Mouse (Mus musculus): Measurements from ENCODE around the gene Npepps. TPM values are rescaled to one million over a fixed set of nuclear protein-coding genes. Genes with fewer than 3 reads are reported as not detected.

Npepps gene
- polyA plus RNA-seq (2015; fragmentation: Nextera tagmentation; extraction: Ambion mirVana) = 49.6 and 55.4 TPM in 2 replicates

GRCm38 (mm10) chr11:97280216-97280861 is at the start of gene Npepps:
TSS of gene Npepps (minus strand) at chr11:97280638.

DNA sequence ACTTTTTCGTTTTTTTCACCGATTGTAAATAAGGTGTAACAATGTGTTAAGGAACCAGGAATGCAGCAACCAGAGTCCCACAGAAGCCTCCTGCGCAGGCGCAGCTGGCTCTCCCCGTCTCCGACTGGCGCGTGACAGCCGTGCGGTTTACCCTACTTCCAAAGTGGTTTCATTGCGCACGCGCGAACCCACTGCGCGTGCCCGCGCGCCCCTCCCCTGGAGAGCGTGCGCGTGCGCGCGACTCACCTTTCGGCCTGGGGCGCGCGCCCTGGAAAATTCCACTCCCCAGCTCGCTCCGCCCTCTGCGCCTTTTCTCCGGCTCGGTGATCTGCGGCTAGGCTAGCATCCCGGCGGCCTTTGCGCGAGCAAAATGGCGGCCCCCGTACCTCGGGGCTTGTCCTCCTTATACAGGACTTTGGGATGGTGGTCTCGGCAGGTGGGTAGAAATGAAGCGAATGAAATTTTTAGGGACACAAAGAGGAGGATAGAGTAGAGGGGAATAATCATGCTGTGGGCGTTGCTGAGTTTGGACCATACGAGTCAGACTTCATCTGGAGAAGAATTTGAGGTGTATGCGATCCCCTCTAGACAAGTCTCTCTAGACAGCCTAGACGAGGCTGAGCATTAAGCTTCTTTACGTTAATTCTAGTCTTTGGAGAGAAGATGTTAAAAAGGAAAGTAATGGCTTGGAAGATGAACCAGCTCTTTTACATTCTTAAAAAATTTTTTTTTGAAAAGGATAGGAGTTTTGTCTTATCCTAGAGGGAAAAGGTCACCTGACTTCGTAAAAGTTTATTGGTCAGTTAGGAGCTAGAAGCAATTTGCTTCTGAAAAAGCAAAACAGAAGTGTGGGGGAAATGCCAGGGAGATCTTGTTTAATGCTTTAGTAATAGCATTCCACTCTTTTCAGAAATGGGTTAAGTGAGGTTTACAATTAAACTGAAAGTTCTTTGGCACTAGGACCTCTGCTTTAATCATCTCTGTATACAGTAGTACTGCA is 35.4 kb upstream of the Npepps start, which contains the start of gene Mrpl45:
Gene Mrpl45, plus strand, starts transcription at position 213 of the 1,000 bp plus-strand sequence.

DNA sequence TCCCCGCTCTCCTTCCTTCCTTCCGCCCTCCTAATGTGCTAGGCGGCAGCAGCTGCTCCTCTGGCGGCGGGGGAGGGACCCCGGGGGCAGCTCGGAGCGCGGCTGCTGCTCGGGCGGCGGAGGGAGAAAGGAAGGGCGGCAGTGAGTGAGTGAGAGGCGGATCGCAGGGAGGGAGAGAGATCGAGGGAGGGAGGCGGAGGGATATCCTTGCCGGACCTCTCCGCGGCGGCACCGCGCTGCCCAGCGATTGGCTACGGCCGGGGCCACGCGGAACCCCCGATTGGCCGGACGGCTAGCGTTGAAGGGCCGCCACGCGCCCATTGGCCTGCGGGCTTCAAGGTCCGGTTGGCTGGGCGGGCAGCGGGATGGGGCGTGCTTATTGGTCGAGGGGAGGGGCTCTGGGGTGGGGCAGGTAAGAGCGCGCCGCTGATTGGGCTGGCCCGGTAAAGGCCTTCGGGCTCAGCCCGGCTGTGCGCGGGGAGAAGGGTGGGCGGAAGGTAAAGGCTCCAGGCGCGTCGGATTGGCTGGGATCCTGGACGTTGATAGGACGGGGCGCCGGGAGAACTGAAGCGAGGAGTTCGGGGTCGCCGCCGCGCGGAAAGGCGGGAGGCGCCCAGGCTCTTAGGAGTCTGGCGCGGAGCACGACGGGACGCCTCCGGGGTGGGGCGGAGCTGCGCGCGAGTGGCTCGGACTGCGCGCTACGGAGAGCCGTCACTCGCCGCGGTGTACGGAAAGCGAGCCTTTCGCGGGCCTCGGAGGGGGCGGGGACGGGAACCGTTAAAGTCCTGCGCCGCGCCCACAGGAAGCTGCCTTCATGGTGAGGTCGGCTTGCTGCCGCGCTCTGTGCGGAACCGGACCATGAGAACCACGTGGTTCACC is 92.4 kb downstream of the Npepps start, which contains the start of gene Kpnb1:
Gene Kpnb1, minus strand, starts transcription at position 118 of the 879 bp plus-strand sequence.

Other genes with a start within 250 kb of the Npepps start
- 0.42 and 0.55 TPM in 2 replicates for gene Lrrc46, start 239.2 kb downstream of the Npepps start, polyA plus RNA-seq (2015; fragmentation: Nextera tagmentation; extraction: Ambion mirVana)
- 50.8 and 57.9 TPM in 2 replicates for gene Mrpl10, start 239.1 kb downstream of the Npepps start, polyA plus RNA-seq (2015; fragmentation: Nextera tagmentation; extraction: Ambion mirVana)
- gene Osbpl7, start 230.0 kb downstream of the Npepps start, polyA plus RNA-seq (2015; fragmentation: Nextera tagmentation; extraction: Ambion mirVana) = 4.0 and 4.2 TPM in 2 replicates
- gene Tbx21, start 165.3 kb downstream of the Npepps start, polyA plus RNA-seq (2015; fragmentation: Nextera tagmentation; extraction: Ambion mirVana) = not detected in 2 replicates
- gene Tbkbp1, start 129.1 kb downstream of the Npepps start, polyA plus RNA-seq (2015; fragmentation: Nextera tagmentation; extraction: Ambion mirVana) = 4.1 and 6.0 TPM in 2 replicates
- 26.8 and 33.2 TPM in 2 replicates for gene Kpnb1, start 92.8 kb downstream of the Npepps start, polyA plus RNA-seq (2015; fragmentation: Nextera tagmentation; extraction: Ambion mirVana)
- 22.3 and 23.7 TPM in 2 replicates for gene Mrpl45, start 35.1 kb upstream of the Npepps start, polyA plus RNA-seq (2015; fragmentation: Nextera tagmentation; extraction: Ambion mirVana)
- gene Gpr179, start 71.4 kb upstream of the Npepps start, polyA plus RNA-seq (2015; fragmentation: Nextera tagmentation; extraction: Ambion mirVana) = 0.17 and 0.18 TPM in 2 replicates
- 1.3 and 1.4 TPM in 2 replicates for gene Socs7, start 81.9 kb upstream of the Npepps start, polyA plus RNA-seq (2015; fragmentation: Nextera tagmentation; extraction: Ambion mirVana)
- 7.8 and 8.1 TPM in 2 replicates for gene Arhgap23, start 134.9 kb upstream of the Npepps start, polyA plus RNA-seq (2015; fragmentation: Nextera tagmentation; extraction: Ambion mirVana)
- gene 4933428G20Rik, start 219.7 kb upstream of the Npepps start, polyA plus RNA-seq (2015; fragmentation: Nextera tagmentation; extraction: Ambion mirVana) = 0.61 and 0.96 TPM in 2 replicates

Measured in urinary bladder, postnatal 0 days (tissue).